Mouse (Mus musculus): ENCODE measurements at regions not wholly inside any gene's neighbourhood (a gene's known extent, or its start where the extent isn't known, plus 50 kb on each side); places are given as distances from the start of the nearest gene placed in this dataset.

GRCm38 (mm10) chr2:73041475-73041874, 55.0 kb upstream of the Gm11084 start:
- no peak for DNase-seq (ENCODE audit: low spot score)

- no peak for DNase-seq (ENCODE audit: low spot score)
These were observed 53.5 kb upstream of the Gm11084 start for GRCm38 (mm10) chr2:73040031-73040430.

- no peak for DNase-seq (ENCODE audit: low spot score)
These were observed 52.8 kb upstream of the Gm11084 start for GRCm38 (mm10) chr2:73039300-73039699.

- DNase-seq (ENCODE audit: low spot score), result peak; percentile 39
These were observed 51.8 kb upstream of the Gm11084 start for GRCm38 (mm10) chr2:73038290-73038732.

GRCm38 (mm10) chr2:73037266-73038046, 50.9 kb upstream of the Gm11084 start:
- no peak for DNase-seq (ENCODE audit: low spot score)
